Mouse (Mus musculus) ovary, postnatal 10 days (tissue): ENCODE measurements around the gene Cntnap1.
A peak's percentile ranks its signal among the peaks of the same experiment; 100 is the strongest.

Experiments
- DNase-seq: peaks from one replicate; pipeline ENCODE4 v3.0.0; 2022; ENCODE audit warnings: low spot score

The Cntnap1 gene

GRCm38 (mm10) chr11:101221306-101221986, 51.1 kb downstream of the Cntnap1 start:
- no peak for DNase-seq

DNA sequence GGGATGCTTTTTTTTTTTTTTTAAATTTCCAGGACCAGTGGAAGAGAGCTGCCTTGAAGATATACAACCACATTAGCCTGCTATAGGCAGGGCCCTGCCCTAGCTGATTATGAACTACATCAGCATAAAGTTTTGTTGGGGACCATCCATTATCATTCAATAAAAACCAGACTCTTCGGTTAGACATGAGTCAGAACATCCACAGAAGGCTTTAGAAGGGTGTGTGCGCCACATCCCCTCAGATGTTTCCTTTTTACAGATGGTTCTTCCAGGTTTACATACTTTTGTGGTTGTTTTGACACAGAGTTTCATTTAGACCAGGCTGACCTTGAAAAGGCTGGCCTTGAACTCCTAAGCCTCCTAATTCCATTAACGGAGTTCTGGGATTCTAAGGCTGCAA, 54.0 kb downstream of the Cntnap1 start:
- DNase-seq = no peak

DNA sequence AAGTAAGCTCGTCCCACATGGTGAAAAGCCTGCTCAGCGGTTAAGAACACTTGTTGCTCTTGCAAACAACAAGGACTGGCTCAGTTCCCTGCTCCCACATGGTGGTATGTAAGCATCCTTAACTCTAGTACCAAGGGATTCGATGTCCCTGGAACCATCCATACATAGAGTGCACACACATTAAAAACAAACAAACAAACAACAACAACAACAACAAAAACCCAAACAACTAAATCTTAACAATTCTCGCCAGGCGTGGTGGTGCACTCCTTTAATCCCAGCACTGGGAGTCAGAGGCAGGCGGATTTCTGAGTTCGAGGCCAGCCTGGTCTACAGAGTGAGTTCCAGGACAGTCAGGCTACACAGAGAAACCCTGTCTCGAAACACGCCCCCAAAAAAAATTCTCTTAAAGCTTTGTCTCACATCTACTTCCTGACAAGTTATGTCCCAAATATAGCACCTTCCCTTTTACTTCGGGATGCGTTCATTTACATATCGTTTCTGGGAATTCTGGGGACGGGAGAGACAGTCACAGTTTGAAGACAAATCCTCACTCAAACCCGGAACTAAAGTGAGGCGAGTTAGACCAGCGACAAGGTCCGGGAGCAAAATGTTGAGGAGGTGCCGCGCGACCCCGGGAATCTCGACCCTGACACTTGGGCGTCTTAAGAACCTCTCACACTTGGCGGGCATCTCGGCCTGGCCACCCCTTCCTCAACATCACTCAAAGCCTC, 55.2 kb downstream of the Cntnap1 start:
- no peak for DNase-seq

- peak; percentile 85 for DNase-seq
These were observed 55.9 kb downstream of the Cntnap1 start, which contains the start of gene Ezh1 for GRCm38 (mm10) chr11:101226065-101226701. Gene Ezh1 (minus strand): TSS chr11:101226463.

GRCm38 (mm10) chr11:101229361-101229900, 59.1 kb downstream of the Cntnap1 start:
- no peak for DNase-seq

DNA sequence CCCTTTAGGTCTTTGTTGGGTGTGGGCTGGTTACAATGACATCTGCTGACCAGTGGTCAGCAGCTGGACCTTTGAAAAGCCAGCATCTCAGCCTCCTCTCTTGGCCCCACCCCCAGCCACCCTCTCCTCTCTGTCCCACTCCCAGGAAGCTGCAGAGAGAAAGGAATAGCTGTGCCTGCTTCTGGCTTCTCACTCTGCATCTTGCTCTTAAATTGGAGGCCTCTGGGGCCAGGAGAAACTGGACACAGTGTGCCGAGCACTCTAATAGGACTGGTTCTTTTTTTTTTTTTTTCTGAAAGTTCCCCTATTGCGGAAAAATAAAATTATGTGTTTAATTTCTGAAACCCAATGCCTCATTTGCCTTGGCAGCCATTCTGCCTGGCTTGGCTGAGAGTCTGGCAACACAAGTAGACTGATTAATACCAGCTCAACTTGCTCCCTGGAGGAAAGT, 59.8 kb downstream of the Cntnap1 start:
- no peak for DNase-seq

DNA sequence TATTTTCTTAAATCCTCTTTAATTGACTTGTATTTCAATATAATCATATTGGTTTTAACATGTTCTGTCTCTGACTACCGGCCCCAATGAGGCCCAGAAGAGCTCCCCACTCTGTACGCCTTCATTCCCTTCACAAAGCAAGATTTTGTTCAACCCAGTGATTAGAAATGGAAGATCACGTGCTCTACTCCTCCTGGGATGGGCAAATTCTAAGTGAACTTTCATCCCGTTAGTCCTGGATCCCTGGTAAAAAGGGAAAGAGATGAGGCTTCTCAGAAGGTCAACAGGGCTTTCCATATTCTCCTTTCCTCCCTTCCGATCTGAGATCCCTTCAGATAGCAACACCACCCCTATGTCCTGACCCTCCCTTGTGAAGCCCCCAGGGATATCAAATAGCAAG, 60.2 kb downstream of the Cntnap1 start:
- no peak for DNase-seq

DNA sequence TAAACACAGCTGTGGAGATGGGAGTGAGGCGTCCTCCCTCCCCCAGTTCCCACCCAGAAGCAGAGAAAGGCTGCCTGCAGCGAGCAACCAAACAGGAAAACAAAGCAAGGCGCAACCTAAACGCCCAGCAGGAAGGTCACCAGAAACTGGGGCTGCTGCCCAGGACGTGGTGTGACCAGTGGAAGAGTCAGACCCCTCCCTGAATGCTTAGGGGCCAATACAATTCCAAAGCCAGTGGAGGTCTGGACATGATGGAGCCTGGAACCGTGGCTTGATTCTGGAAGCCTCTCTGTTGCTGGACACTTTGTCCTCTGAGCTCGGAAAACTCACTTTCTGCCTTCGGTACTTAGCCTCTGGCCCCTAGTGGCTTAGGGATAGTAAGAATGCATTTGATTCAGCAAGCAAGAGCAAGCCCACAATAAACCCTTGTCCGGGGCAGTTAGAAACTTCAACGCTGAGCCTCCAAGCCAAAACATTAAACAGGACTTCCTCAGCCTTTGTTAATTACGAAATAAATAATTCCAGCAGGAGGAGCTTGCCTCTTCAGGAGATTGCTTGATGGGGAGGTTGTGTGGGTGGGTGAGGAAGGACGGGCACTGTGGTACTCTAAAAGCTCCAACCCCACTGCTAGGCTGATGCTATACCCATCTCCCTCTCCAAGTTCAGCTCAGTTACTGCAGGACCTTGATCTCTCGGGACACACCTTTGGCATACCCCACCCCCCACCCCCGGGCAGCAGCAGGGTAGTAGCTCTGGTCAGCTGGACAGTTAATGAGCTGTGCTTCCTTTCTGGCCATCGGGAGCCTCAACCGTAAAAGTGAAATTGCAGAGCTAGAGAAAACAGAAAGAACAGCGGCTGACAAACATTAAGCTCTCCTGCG, 60.9 kb downstream of the Cntnap1 start:
- peak; percentile 30 for DNase-seq

GRCm38 (mm10) chr11:101232010-101232839, 61.9 kb downstream of the Cntnap1 start:
- DNase-seq = no peak

- no peak for DNase-seq
These were observed 62.9 kb downstream of the Cntnap1 start for GRCm38 (mm10) chr11:101233240-101233639.

DNA sequence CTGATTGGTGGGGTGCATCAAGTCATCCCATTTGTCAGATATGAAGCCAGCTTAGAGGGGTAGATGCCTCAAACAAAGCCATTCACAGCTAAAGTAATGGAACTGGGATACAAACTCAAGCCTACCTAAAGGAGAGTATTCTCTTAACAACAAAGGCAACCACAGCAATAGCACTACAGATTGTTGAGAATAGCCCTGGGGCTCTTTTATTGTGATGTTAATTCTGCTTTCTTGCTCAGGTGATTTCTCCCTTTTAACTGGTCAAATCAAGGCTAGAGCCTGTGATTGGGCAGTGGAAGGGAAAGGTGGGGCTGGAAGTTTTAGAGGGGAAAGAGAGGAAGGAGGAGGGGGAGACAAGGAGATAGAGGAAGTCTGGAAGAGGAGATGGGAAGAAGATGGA, 63.8 kb downstream of the Cntnap1 start:
- DNase-seq = no peak

DNA sequence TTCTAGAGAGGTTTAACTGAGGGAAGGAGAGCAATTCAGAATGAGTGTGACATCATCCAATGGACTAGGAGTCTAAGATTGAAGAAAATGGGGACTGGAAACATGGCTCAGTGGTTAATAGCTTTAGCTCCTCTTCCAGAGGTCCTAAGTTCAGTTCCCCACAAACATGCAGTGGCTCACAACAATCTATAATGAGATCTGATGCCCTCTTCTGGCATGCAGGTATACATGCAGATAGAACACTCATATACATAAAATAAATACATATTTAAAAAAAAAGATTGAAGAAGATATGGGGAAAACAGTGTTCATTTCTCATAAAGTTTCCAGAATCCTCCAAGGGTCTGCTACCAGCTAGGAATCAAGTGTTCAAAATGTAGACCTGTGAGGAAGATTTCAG, 65.1 kb downstream of the Cntnap1 start:
- no peak for DNase-seq

DNA sequence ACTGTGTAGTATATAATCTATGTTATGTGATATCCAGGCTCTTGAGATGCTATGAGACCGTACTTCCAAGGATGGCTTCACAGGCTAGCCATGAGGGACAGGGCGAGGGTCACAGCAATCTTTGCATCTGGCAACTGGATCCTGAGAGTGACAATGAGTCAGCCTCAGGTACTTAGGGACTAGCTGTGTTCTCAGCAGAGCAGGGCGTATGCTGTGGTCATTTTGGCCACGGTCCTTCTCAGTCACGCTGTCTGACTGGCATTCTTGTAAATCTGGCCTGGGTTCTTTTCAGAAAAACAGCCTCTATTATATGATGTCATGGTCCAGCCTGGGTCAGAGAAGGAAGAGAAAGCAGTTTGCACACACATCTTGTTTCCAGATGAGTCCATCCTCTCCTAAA, 66.5 kb downstream of the Cntnap1 start:
- DNase-seq = no peak

DNA sequence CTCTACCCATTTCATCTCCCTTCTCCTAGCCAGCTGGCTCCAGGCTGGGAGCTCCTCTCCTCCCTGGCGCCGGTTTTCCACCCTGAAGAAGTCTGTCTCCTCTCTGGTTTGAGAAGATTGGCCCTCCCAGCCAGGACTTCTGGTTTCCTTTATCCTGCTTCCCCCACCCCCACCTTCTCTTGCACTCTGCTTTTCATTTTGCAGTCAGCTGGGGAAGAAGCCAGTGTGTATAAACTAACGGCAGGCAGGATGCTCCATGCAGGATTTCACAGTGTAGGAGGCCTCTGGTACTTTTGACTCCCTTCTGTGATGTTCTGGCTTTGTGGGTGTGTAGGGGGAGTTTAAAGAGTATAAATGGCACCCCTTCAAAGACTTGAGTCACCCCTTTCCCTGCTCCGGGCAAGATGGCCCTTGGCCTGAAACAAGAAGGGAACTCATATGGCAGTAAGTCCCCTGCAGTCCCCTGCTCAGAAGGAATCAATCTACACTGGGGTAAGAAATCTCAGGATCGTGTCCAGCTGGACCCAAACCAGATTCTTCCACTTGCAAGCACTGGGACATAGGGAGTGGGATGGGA, 67.8 kb downstream of the Cntnap1 start:
- no peak for DNase-seq
